Mouse (Mus musculus): ENCODE data around the gene Slc16a12. TPM values are rescaled to one million over a fixed set of nuclear protein-coding genes. Genes with fewer than 3 reads are reported as not detected.

Slc16a12 gene
- polyA plus RNA-seq, 1 experiment: 3.8 TPM

- Histone ChIP-seq H3K4me3 (ENCODE audit: insufficient read depth, low read length) (no peak overlapping the region), H3K27ac (ENCODE audit: insufficient read depth, low read length) (no peak overlapping the region), H3K4me1 (ENCODE audit: control insufficient read depth, insufficient read depth, low read length) (no peaks in the 10 kb centered on the region)
- no peak for TF ChIP-seq CTCF (IDR thresholded peaks at IDR 0.05; ENCODE audit: borderline replicate concordance, insufficient read depth, low read length)
- TF ChIP-seq POLR2A (IDR thresholded peaks at IDR 0.05; ENCODE audit: low read depth, low read length): no peak
Observed at GRCm38 (mm10) chr19:34624663-34625062, 122.4 kb downstream of the Slc16a12 start.

- Histone ChIP-seq H3K4me3 (ENCODE audit: insufficient read depth, low read length) (no peak overlapping the region), H3K27ac (ENCODE audit: insufficient read depth, low read length) (no peak overlapping the region), H3K4me1 (ENCODE audit: control insufficient read depth, insufficient read depth, low read length) (no peaks in the 10 kb centered on the region)
- no peak for TF ChIP-seq CTCF (IDR thresholded peaks at IDR 0.05; ENCODE audit: borderline replicate concordance, insufficient read depth, low read length)
- no peak for TF ChIP-seq POLR2A (IDR thresholded peaks at IDR 0.05; ENCODE audit: low read depth, low read length)
Observed at GRCm38 (mm10) chr19:34623781-34624180, 123.3 kb downstream of the Slc16a12 start.

- Histone ChIP-seq H3K4me3 (ENCODE audit: insufficient read depth, low read length) (no peak overlapping the region), H3K27ac (ENCODE audit: insufficient read depth, low read length) (no peak overlapping the region), H3K4me1 (ENCODE audit: control insufficient read depth, insufficient read depth, low read length) (no peaks in the 10 kb centered on the region)
- no peak for TF ChIP-seq CTCF (IDR thresholded peaks at IDR 0.05; ENCODE audit: borderline replicate concordance, insufficient read depth, low read length)
- TF ChIP-seq POLR2A (IDR thresholded peaks at IDR 0.05; ENCODE audit: low read depth, low read length): no peak
Observed at GRCm38 (mm10) chr19:34620871-34621270, 126.2 kb downstream of the Slc16a12 start.

Other genes starting within 250 kb of the Slc16a12 start
- 66.0 and 68.3 TPM in 2 replicates for gene Lipa, start 219.8 kb downstream of the Slc16a12 start, polyA plus RNA-seq (2011; ENCODE audit: insufficient read length, low read depth, missing spikeins)
- 13.2 and 17.6 TPM in 2 replicates for gene Ifit2, start 196.6 kb downstream of the Slc16a12 start, polyA plus RNA-seq (2011; ENCODE audit: insufficient read length, low read depth, missing spikeins)
- gene Ifit3, start 163.8 kb downstream of the Slc16a12 start, polyA plus RNA-seq (2011; ENCODE audit: insufficient read length, low read depth, missing spikeins): 11.6 and 15.3 TPM in 2 replicates
- gene Ifit1bl1, start 145.3 kb downstream of the Slc16a12 start, polyA plus RNA-seq (2011; ENCODE audit: insufficient read length, low read depth, missing spikeins): 0.40 and 0.48 TPM in 2 replicates
- 3.4 and 3.6 TPM in 2 replicates for gene Ifit3b, start 139.3 kb downstream of the Slc16a12 start, polyA plus RNA-seq (2011; ENCODE audit: insufficient read length, low read depth, missing spikeins)
- gene Ifit1bl2, start 106.5 kb downstream of the Slc16a12 start, polyA plus RNA-seq (2011; ENCODE audit: insufficient read length, low read depth, missing spikeins): 0.27 and 0.51 TPM in 2 replicates
- gene Ifit1, start 106.4 kb downstream of the Slc16a12 start, polyA plus RNA-seq (2011; ENCODE audit: insufficient read length, low read depth, missing spikeins): 13.3 and 15.6 TPM in 2 replicates
- gene Pank1, start 132.2 kb upstream of the Slc16a12 start, polyA plus RNA-seq (2011; ENCODE audit: insufficient read length, low read depth, missing spikeins): 4.6 and 6.2 TPM in 2 replicates
- 34.5 and 40.6 TPM in 2 replicates for gene Kif20b, start 175.1 kb upstream of the Slc16a12 start, polyA plus RNA-seq (2011; ENCODE audit: insufficient read length, low read depth, missing spikeins)

Measured in embryonic fibroblast, embryonic 13.5 days (primary cell).